Mouse (Mus musculus) neural tube, postnatal 0 days (tissue): Measurements from ENCODE around the gene Srrm4. TPM values are rescaled to one million over a fixed set of nuclear protein-coding genes. Genes with fewer than 3 reads are reported as not detected.

Experiments
- polyA plus RNA-seq: library from polyadenylated mRNA; unstranded; fragments of >200 nt; fragmentation: Nextera tagmentation; extraction: Ambion mirVana; gene quantifications from 2 replicates; pipeline ENCODE4 v1.2.1, GENCODE M21; 2015

Srrm4 gene
- 9.2 and 10.3 TPM in 2 replicates for polyA plus RNA-seq

DNA sequence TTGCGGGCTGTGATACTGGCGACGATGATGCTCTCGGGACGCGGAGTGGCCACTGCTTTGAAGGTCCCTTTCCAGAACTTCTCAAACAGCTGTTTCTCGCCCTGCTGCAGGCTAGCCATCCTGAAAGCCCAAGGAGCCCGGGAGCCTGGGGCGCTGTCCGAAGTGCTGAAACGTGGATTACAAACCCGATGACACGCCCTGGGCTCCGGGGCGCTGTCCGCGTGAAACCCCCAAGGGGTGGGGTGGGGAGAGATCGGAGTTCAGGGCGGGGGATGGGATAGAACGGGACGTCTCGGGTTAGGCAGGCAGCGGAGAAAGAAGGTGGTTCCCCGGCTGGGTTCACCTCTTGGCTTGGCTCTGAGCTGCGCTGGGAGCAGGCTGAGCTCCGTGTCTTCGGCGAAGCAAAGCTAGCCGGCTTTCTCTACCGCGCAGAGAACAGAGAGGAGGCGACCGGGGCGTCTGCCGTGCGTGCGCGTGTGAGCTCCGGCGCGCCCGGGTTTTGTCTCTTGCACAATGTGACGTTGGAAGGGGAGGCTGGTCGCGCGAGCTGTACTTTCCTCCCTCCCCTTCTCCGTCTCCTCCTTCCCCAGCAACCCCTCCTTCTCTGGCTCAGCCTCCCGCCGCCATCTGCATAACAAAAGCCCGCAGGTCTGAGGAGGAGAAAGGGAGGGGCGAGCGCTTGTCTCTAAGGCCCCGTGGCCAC lies at the start of gene Srrm4:
Gene Srrm4 (minus strand): TSS at position 472 of the 703 bp plus-strand sequence.

DNA sequence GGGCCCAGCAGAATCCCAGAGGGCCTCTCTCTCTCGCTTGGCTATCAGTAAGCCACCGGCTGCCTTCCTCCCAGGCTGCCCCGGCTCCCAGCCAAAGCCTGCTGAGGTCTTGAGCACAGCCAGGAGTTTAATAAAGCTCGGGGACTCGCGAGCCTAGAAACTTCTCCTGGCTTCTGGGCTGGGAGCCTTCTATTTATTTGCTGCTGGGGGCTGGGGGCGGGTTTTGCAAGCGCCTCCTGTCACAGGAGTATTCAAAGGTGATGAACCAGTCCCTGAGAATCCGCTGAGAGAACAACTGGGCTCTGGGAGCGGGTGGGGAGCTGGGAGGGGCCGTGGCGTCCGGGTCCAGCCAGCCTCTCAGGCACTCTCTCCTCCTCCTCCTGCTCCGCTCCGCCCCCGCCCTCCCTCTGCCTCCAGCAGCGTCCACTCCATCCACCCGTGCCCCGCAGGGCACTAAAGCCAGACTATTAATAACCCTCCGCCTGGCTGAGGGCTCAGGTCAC lies 168.9 kb downstream of the Srrm4 start, which contains the start of gene Hspb8:
Gene Hspb8 (minus strand): TSS at position 166 of the 503 bp plus-strand sequence.

Other genes starting within 250 kb of the Srrm4 start
- 11.5 and 15.7 TPM in 2 replicates for gene Hspb8, start 169.0 kb downstream of the Srrm4 start, polyA plus RNA-seq